Mouse (Mus musculus) ES-E14 (cell line): ENCODE measurements around the gene Ncbp2. TPM values are rescaled to one million over a fixed set of nuclear protein-coding genes. Genes with fewer than 3 reads are reported as not detected.
A peak's percentile ranks its signal among the peaks of the same experiment; 100 is the strongest.

Experiments used
- DNase-seq: peaks from one replicate; pipeline ENCODE4 v3.0.0-alpha.2; 2013; ENCODE audit warnings: low read depth, low spot score
- H3K27ac ChIP-seq: 2 replicates; pipeline ENCODE4 v1.5.1; 2012; ENCODE audit warnings: low read depth, mild to moderate bottlenecking, low read length, moderate library complexity, mixed read lengths; ENCODE audit not compliant: poor library complexity, insufficient read depth, severe bottlenecking
- H3K36me3 ChIP-seq: 2 replicates; pipeline ENCODE4 v1.6.1; 2012; ENCODE audit warnings: mild to moderate bottlenecking, low read length, moderate library complexity, mixed read lengths; ENCODE audit not compliant: control insufficient read depth, poor library complexity, insufficient read depth, severe bottlenecking
- H3K4me1 ChIP-seq, 2 experiments: fragments of 150-350 bp in 1 of 2; sonication (generic) in 1 of 2; 2 replicates each; pipeline ENCODE4 v1.6.1; 2012; ENCODE audit warnings: low read length in 2 of 2, mild to moderate bottlenecking in 1 of 2, mixed read lengths in 1 of 2; ENCODE audit not compliant: control insufficient read depth in 2 of 2, insufficient read depth in 2 of 2, poor library complexity in 1 of 2
- H3K4me3 ChIP-seq, 2 experiments: fragments of 150-350 bp in 1 of 2; sonication (generic) in 1 of 2; 2 replicates each; pipeline ENCODE4 v1.5.1; 2012; ENCODE audit warnings: low read length in 2 of 2, low read depth in 1 of 2, mild to moderate bottlenecking in 1 of 2, mixed read lengths in 1 of 2; ENCODE audit not compliant: insufficient read depth in 1 of 2, poor library complexity in 1 of 2, severe bottlenecking in 1 of 2
- H3K9ac ChIP-seq: 2 replicates; pipeline ENCODE4 v1.6.1; 2012; ENCODE audit warnings: low read depth, mild to moderate bottlenecking, low read length, mixed read lengths; ENCODE audit not compliant: poor library complexity, insufficient read depth, severe bottlenecking
- H3K9me3 ChIP-seq: fragments of 150-350 bp; sonication (generic); 2 replicates; pipeline ENCODE4 v1.6.1; 2012; ENCODE audit warnings: low read depth, mild to moderate bottlenecking, low read length; ENCODE audit not compliant: control insufficient read depth, insufficient read depth
- CHD2 ChIP-seq: IDR thresholded peaks from 2 replicates; pipeline ENCODE4 v1.6.1; 2014; ENCODE audit warnings: mild to moderate bottlenecking, low read depth, low read length, inconsistent platforms
- HCFC1 ChIP-seq: IDR thresholded peaks from 2 replicates; pipeline ENCODE4 v1.6.1; 2012; ENCODE audit warnings: low read length, inconsistent platforms, borderline replicate concordance; ENCODE audit not compliant: insufficient read depth
- MAFK ChIP-seq: IDR thresholded peaks from 2 replicates; pipeline ENCODE4 v1.6.1; 2014; ENCODE audit warnings: mild to moderate bottlenecking, low read depth, low read length, inconsistent platforms; ENCODE audit not compliant: insufficient read depth
- ZC3H11A ChIP-seq: IDR thresholded peaks from 2 replicates; pipeline ENCODE4 v1.6.1; 2012; ENCODE audit warnings: low read depth, mild to moderate bottlenecking, inconsistent platforms, low read length, borderline replicate concordance
- ZNF384 ChIP-seq: IDR thresholded peaks from 2 replicates; pipeline ENCODE4 v1.6.1; 2012; ENCODE audit warnings: low read depth, low read length, inconsistent platforms
- in situ Hi-C, 2 experiments: fragments of 600-800 bp; cut with MboI; formaldehyde crosslinking; loops; one replicate each; pipeline ENCODE4 v1.15.1; 2025; ENCODE audit warnings: low sequenced_read_pairs in 2 of 2, inconsistent platforms in 1 of 2; ENCODE audit not compliant: unreplicated experiment in 2 of 2
- total RNA-seq: library from RNA; depleted of rRNA; stranded (reverse); fragments of 300-350 nt; gene quantifications from 2 replicates; pipeline ENCODE4 v1.2.3, GENCODE M21; 2012

The Ncbp2 gene
- total RNA-seq, 1 experiment, result 84.4 TPM

- in situ Hi-C loops, result no loop called here
- Histone ChIP-seq H3K9me3 (no peaks in the 10 kb centered on the region), H3K9ac (peak overlapping the region; percentile 9; the same call in 1 of the 2 replicates), H3K4me3 (peak overlapping the region; percentile 63 to 75), H3K36me3 (no peaks in the 10 kb centered on the region), H3K4me1 (peaks cover 0 to 21% of the 10 kb centered on the region in 2 experiments; a peak in 2 of 4 replicates), H3K27ac (no peak overlapping the region)
- TF ChIP-seq ZNF384 (no peak), ZC3H11A (no peak), CHD2 (no peak), MAFK (no peak)
- DNase-seq, result peak; percentile 86
Observed at GRCm38 (mm10) chr16:31932840-31933697, 15.2 kb upstream of the Ncbp2 start.

- Histone ChIP-seq H3K36me3 (no peaks in the 10 kb centered on the region), H3K4me1 (peaks cover 0 to 18% of the 10 kb centered on the region in 2 experiments; a peak in 2 of 4 replicates), H3K9ac (peak within 1 kb of the TSS; percentile 31), H3K9me3 (no peaks in the 10 kb centered on the region), H3K27ac (no peak within 1 kb of the TSS), H3K4me3 (peak within 1 kb of the TSS; percentile 63 to 75)
- in situ Hi-C loops, result no loop called here
- TF ChIP-seq MAFK (no peak), ZC3H11A (no peak)
- no peak for DNase-seq
Observed at GRCm38 (mm10) chr16:31933751-31934549, 14.4 kb upstream of the Ncbp2 start, which contains the start of gene Pigz. Gene Pigz (plus strand): TSS chr16:31933851.

- no peak for DNase-seq
- TF ChIP-seq CHD2, result no peak
- no peak for TF ChIP-seq ZNF384
- no peak for TF ChIP-seq MAFK
- no peak for TF ChIP-seq HCFC1
- TF ChIP-seq ZC3H11A, result no peak
- in situ Hi-C loops, result no loop called here
- Histone ChIP-seq H3K36me3 (no peaks in the 10 kb centered on the region), H3K9me3 (no peaks in the 10 kb centered on the region), H3K27ac (no peak overlapping the region), H3K4me1 (peaks cover 0 to 18% of the 10 kb centered on the region in 2 experiments; a peak in 2 of 4 replicates), H3K4me3 (peak overlapping the region in 1 of 2 experiments; percentile 44; a peak in 1 of 4 replicates), H3K9ac (no peak overlapping the region)
Observed at GRCm38 (mm10) chr16:31934550-31935010, 13.7 kb upstream of the Ncbp2 start.

GRCm38 (mm10) chr16:31935091-31935979, 13.0 kb upstream of the Ncbp2 start:
- in situ Hi-C loops, result no loop called here
- no peak for DNase-seq
- no peaks in the 10 kb centered on the region for H3K9me3 ChIP-seq
- H3K9ac ChIP-seq, result 0 out of 2 replicates have a peak overlapping the region, but pooled peaks have one; percentile 2
- peak overlapping the region; percentile 44 to 45; a peak in 2 of 4 replicates for H3K4me3 ChIP-seq
- peaks cover 0 to 15% of the 10 kb centered on the region in 2 experiments; a peak in 2 of 4 replicates for H3K4me1 ChIP-seq
- TF ChIP-seq CHD2, result no peak
- no peak for TF ChIP-seq MAFK
- TF ChIP-seq ZNF384, result no peak
- no peak for TF ChIP-seq ZC3H11A
- TF ChIP-seq HCFC1, result no peak
- no peaks in the 10 kb centered on the region for H3K36me3 ChIP-seq
- H3K27ac ChIP-seq, result no peak overlapping the region
